9 mouse cellular contexts compared by ENCODE assay signal in genomic region chr11:69457006-69457579, GRCm38 (mm10). TPM values are rescaled to one million over a fixed set of nuclear protein-coding genes. Genes with fewer than 3 reads are reported as not detected.
DNase-seq lines count a peak whose midpoint lies in the region; ATAC-seq lines count a peak whose summit lies in the region.
"Had no signal": no experiment of that assay in that cellular context is flagged by ENCODE, and none has a peak within 500 bp of the region (broad histone marks: within the 10 kb centered on the region; RNA-seq: fewer than 3 reads in every experiment).

No protein-coding gene starts in this region.

- peak overlapping the region; percentile 61 for H3K27ac ChIP-seq in heart, embryonic 12.5 days (ENCODE audit: poor library complexity, severe bottlenecking)
- no peak overlapping the region for H3K27ac ChIP-seq in hindbrain, embryonic 11.5 days (ENCODE audit: low read depth, low read length)
- H3K27ac ChIP-seq in limb, embryonic 15.5 days: peak overlapping the region; percentile 11; the same call in 1 of the 2 replicates

- peak overlapping the region; percentile 14 for H3K4me2 ChIP-seq in heart, embryonic 12.5 days
- no peak overlapping the region for H3K4me2 ChIP-seq in hindbrain, embryonic 11.5 days (replicated peaks; ENCODE audit: low read depth, low read length)
- no peak overlapping the region for H3K4me2 ChIP-seq in limb, embryonic 15.5 days

- H3K4me3 ChIP-seq in heart, embryonic 12.5 days: no peak overlapping the region
- no peak overlapping the region for H3K4me3 ChIP-seq in hindbrain, embryonic 11.5 days (ENCODE audit: low read depth, low read length)
- H3K4me3 ChIP-seq in limb, embryonic 15.5 days: no peak overlapping the region
- H3K4me3 ChIP-seq: megakaryocyte, embryonic 14.5 days had no signal

- peak overlapping the region; percentile 5; the same call in 1 of the 2 replicates for H3K9ac ChIP-seq in heart, embryonic 12.5 days
- H3K9ac ChIP-seq in hindbrain, embryonic 11.5 days (ENCODE audit: low read depth, low read length): no peak overlapping the region
- no peak overlapping the region for H3K9ac ChIP-seq in limb, embryonic 15.5 days

- no peaks in the 10 kb centered on the region for H3K27me3 ChIP-seq in heart, embryonic 12.5 days (replicated peaks)
- no peaks in the 10 kb centered on the region for H3K27me3 ChIP-seq in hindbrain, embryonic 11.5 days (ENCODE audit: control insufficient read depth, insufficient read depth, low read length)
- no peaks in the 10 kb centered on the region for H3K27me3 ChIP-seq in limb, embryonic 15.5 days

- DNase-seq in heart, postnatal 25 days (ENCODE audit: low spot score): no peak
- DNase-seq in brain, adult 2 months (ENCODE audit: low read depth, low spot score): peak; percentile 19
- DNase-seq in hindbrain, embryonic 11.5 days (ENCODE audit: low spot score): peak; percentile 39
- no peak for DNase-seq in adipocyte (ENCODE audit: low spot score)
- DNase-seq in urinary bladder, adult 18-20 months (ENCODE audit: low spot score in 2 of 2): no peak

- ATAC-seq in heart, embryonic 12.5 days (ENCODE audit: insufficient number of reproducible peaks, low FRiP score): peak; percentile 46; the same call in 1 of the 2 replicates
- ATAC-seq in hindbrain, embryonic 11.5 days (ENCODE audit: low FRiP score): no peak
- ATAC-seq in limb, embryonic 15.5 days (ENCODE audit: insufficient number of reproducible peaks, low FRiP score, low TSS enrichment, low read depth): no peak; the same call in 1 of the 2 replicates
- no peak for ATAC-seq in megakaryocyte progenitor cell, adult 5-6 weeks (replicated peaks; ENCODE audit: poor library complexity)

- H3K9me3 ChIP-seq in heart, embryonic 12.5 days (replicated peaks): no peaks in the 10 kb centered on the region
- no peaks in the 10 kb centered on the region for H3K9me3 ChIP-seq in hindbrain, embryonic 11.5 days (ENCODE audit: control insufficient read depth, low read length)
- H3K9me3 ChIP-seq in limb, embryonic 15.5 days: no peaks in the 10 kb centered on the region
- H3K9me3 ChIP-seq: megakaryocyte, embryonic 14.5 days had no signal

- intact Hi-C loops in heart, postnatal 25 days (cut with DNase I): loop anchor here (5.0 kb wide), 1 partner anchor 35 kb away; no protein-coding TSS in a partner anchor

- peaks cover 44% of the 10 kb centered on the region for H3K4me1 ChIP-seq in heart, embryonic 12.5 days (replicated peaks)
- H3K4me1 ChIP-seq in hindbrain, embryonic 11.5 days (replicated peaks; ENCODE audit: control insufficient read depth, insufficient read depth, low read length): peaks cover 4% of the 10 kb centered on the region; the same call in 1 of the 2 replicates
- H3K4me1 ChIP-seq in limb, embryonic 15.5 days: peaks cover 17% of the 10 kb centered on the region

- 8% methylated on average over 6 of the region's 6 CpGs for WGBS in heart, embryonic 12.5 days
- 14% methylated on average over 6 of the region's 6 CpGs for WGBS in hindbrain, embryonic 11.5 days
- 44% methylated on average over 6 of the region's 6 CpGs for WGBS in limb, embryonic 15.5 days

- H3K36me3 ChIP-seq in heart, embryonic 12.5 days: no peaks in the 10 kb centered on the region
- H3K36me3 ChIP-seq in hindbrain, embryonic 11.5 days (ENCODE audit: control insufficient read depth, insufficient read depth, low read length): no peaks in the 10 kb centered on the region
- no peaks in the 10 kb centered on the region for H3K36me3 ChIP-seq in limb, embryonic 15.5 days

RNA-seq across cellular contexts. Expression of gene Kdm6b, which starts 43.6 kb away (rescaled TPM):
- polyA plus RNA-seq in heart, embryonic 12.5 days (2016; fragmentation: Nextera tagmentation; extraction: Ambion mirVana): 24.9 and 25.4 TPM in 2 replicates
- total RNA-seq in heart, postnatal 25 days (2021): 10 to 100 TPM; 25.6 to 30.3 TPM
- 33.7 and 40.9 TPM in 2 replicates for polyA plus RNA-seq in hindbrain, embryonic 11.5 days (2014; fragmentation: Nextera tagmentation; extraction: Ambion mirVana)
- polyA plus RNA-seq in limb, embryonic 15.5 days (2015; fragmentation: Nextera tagmentation; extraction: Ambion mirVana): 30.8 and 32.0 TPM in 2 replicates
- total RNA-seq in megakaryocyte progenitor cell, adult 5-6 weeks (2015): 10.4 and 11.7 TPM in 2 replicates
- 1.8 and 2.9 TPM in 2 replicates for total RNA-seq in megakaryocyte progenitor cell, adult 5-6 weeks (2017)

RNA-seq across cellular contexts. Expression of gene Tmem88, which starts 59.1 kb away (rescaled TPM):
- polyA plus RNA-seq in heart, embryonic 12.5 days (2016; fragmentation: Nextera tagmentation; extraction: Ambion mirVana): 34.4 and 35.7 TPM in 2 replicates
- total RNA-seq in heart, postnatal 25 days (2021): 10 to 100 TPM; 22.5 to 23.7 TPM
- polyA plus RNA-seq in hindbrain, embryonic 11.5 days (2014; fragmentation: Nextera tagmentation; extraction: Ambion mirVana): 15.7 and 17.1 TPM in 2 replicates
- polyA plus RNA-seq in limb, embryonic 15.5 days (2015; fragmentation: Nextera tagmentation; extraction: Ambion mirVana): 18.8 and 20.4 TPM in 2 replicates
- 0.07 and 0.42 TPM in 2 replicates for total RNA-seq in megakaryocyte progenitor cell, adult 5-6 weeks (2015)
- total RNA-seq in megakaryocyte progenitor cell, adult 5-6 weeks (2017): 0.12 TPM in 1 of 2 replicates, not detected in the other

Comparison
In these comparisons a context has a peak if more than half of its experiments do, and no peak if none do; other contexts are left out.
1. DNase-seq: peak in brain, adult 2 months (single experiment) and hindbrain, embryonic 11.5 days (single experiment); none in heart, postnatal 25 days (single experiment), adipocyte (single experiment) and urinary bladder, adult 18-20 months (0 of 2).